Mouse (Mus musculus) kidney, embryonic 14.5 days (tissue): ENCODE results near the gene Slc45a3. TPM values are rescaled to one million over a fixed set of nuclear protein-coding genes. Genes with fewer than 3 reads are reported as not detected.

ENCODE experiments used
- ATAC-seq: fragments of 200-750 bp; cut with Nextera tagmentation; 2 replicates; pipeline ENCODE4 v1.8.0; 2017; ENCODE audit warnings: moderate number of reproducible peaks, mild to moderate bottlenecking, moderate TSS enrichment, moderate library complexity; ENCODE audit not compliant: low FRiP score, low TSS enrichment
- H3K27ac ChIP-seq: fragments of 300-500 bp; sonication (generic); 2 replicates; pipeline ENCODE4 v1.5.1; 2014; ENCODE audit warnings: low read depth, mild to moderate bottlenecking, low read length, moderate library complexity, mixed read lengths
- H3K27me3 ChIP-seq: fragments of 300-500 bp; sonication (generic); 2 replicates; pipeline ENCODE4 v1.6.1; 2014; ENCODE audit warnings: mild to moderate bottlenecking, low read length; ENCODE audit not compliant: control insufficient read depth, insufficient read depth
- H3K36me3 ChIP-seq: fragments of 300-500 bp; sonication (generic); 2 replicates; pipeline ENCODE4 v1.6.1; 2014; ENCODE audit warnings: low read length, mixed read lengths; ENCODE audit not compliant: control insufficient read depth, insufficient read depth
- H3K4me1 ChIP-seq: fragments of 300-500 bp; sonication (generic); 2 replicates; pipeline ENCODE4 v1.6.1; 2014; ENCODE audit warnings: low read length, mixed read lengths; ENCODE audit not compliant: control insufficient read depth, insufficient read depth
- H3K4me2 ChIP-seq: fragments of 300-500 bp; sonication (generic); replicated peaks from 2 replicates; pipeline ENCODE4 v1.6.1; 2014; ENCODE audit warnings: low read depth, mild to moderate bottlenecking, low read length
- H3K4me3 ChIP-seq: fragments of 300-500 bp; sonication (generic); 2 replicates; pipeline ENCODE4 v1.5.1; 2014; ENCODE audit warnings: mild to moderate bottlenecking, low read length
- H3K9ac ChIP-seq: fragments of 300-500 bp; sonication (generic); 2 replicates; pipeline ENCODE4 v1.6.1; 2014; ENCODE audit warnings: low read depth, mild to moderate bottlenecking, low read length, moderate library complexity
- H3K9me3 ChIP-seq: fragments of 300-500 bp; sonication (generic); 2 replicates; pipeline ENCODE4 v1.6.1; 2016; ENCODE audit warnings: low read length; ENCODE audit not compliant: control insufficient read depth
- WGBS: fragments of 180-500 bp; shearing (Covaris S2); extraction: QIAGEN DNeasy Blood & Tissue Kit; methylation state at CpG from one replicate; pipeline ENCODE4 v1.1.7; 2014; 5-methylcytosine and 5-hydroxymethylcytosine counted together
- polyA plus RNA-seq: library from polyadenylated mRNA; unstranded; fragments of >200 nt; fragmentation: Nextera tagmentation; extraction: Ambion mirVana; gene quantifications from 2 replicates; pipeline ENCODE4 v1.2.1, GENCODE M21; 2014

The Slc45a3 gene
- polyA plus RNA-seq, 1 experiment from 2014 or later: 7.3 TPM

- H3K36me3 ChIP-seq: no peaks in the 10 kb centered on the region
- peaks cover 12% of the 10 kb centered on the region for H3K4me1 ChIP-seq
- peak overlapping the region; percentile 57 for H3K27ac ChIP-seq
- peak overlapping the region; percentile 84 for H3K4me3 ChIP-seq
- peak overlapping the region; percentile 71 for H3K4me2 ChIP-seq
- no peaks in the 10 kb centered on the region for H3K27me3 ChIP-seq
- WGBS: 46% methylated on average over 8 of the region's 8 CpGs
- H3K9ac ChIP-seq: peak overlapping the region; percentile 96
- no peaks in the 10 kb centered on the region for H3K9me3 ChIP-seq
- ATAC-seq: no peak
These were observed 46.3 kb downstream of the Slc45a3 start for GRCm38 (mm10) chr1:132008881-132009644.

DNA sequence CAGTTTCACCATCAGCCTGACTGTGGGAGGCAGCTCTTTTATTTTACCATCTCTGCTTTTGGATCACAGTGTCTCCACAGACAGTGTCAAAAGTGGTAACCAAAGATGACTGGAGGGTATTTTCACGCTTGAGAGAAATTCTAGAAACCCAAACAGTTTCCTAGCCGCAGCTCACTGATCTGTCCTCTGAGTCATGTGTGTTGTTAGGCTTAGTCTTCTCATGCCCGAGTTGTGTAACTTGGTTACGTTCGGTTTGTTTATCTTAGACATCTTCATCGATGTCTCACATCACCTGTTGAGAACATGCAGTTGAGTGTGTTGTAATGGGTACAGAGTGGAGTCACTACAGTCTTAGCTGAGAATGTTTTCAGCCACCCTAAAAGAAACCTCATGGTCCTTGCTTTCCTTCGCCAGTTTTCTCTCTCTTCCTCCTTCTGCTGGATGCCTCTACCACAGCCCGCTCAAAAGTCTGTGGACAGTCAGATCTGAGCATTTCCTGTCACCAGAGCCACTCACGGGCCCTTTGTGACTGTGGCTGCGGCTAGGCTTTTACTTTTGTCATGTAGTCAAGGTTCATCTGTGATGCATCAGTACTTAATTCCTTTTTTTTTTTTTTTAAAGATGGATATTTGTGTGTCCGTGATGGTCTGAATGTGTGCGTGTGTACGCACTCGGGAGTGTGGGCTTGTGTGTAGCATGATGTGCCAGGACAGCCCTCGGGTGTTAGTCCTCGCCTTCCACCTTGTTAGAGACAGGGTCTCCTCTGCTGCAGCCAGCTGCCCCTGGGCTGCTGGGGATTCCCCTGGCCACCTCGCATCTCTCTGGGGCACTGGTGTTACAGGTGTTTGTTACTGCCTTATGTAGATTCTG lies 48.1 kb downstream of the Slc45a3 start:
- Histone ChIP-seq H3K4me1 (peaks cover 12% of the 10 kb centered on the region), H3K9me3 (no peaks in the 10 kb centered on the region), H3K9ac (no peak overlapping the region), H3K27me3 (no peaks in the 10 kb centered on the region), H3K4me2 (no peak overlapping the region), H3K4me3 (no peak overlapping the region), H3K36me3 (peaks cover 12% of the 10 kb centered on the region; the same call in 1 of the 2 replicates), H3K27ac (no peak overlapping the region)
- ATAC-seq: no peak
- 74% methylated on average over 17 of the region's 17 CpGs for WGBS

- WGBS: 75% methylated on average over 2 of the region's 2 CpGs
- peaks cover 12% of the 10 kb centered on the region for H3K4me1 ChIP-seq
- H3K36me3 ChIP-seq: peaks cover 17% of the 10 kb centered on the region; the same call in 1 of the 2 replicates
- no peak overlapping the region for H3K4me2 ChIP-seq
- H3K4me3 ChIP-seq: no peak overlapping the region
- no peaks in the 10 kb centered on the region for H3K9me3 ChIP-seq
- no peak for ATAC-seq
- no peak overlapping the region for H3K27ac ChIP-seq
- no peak overlapping the region for H3K9ac ChIP-seq
- H3K27me3 ChIP-seq: no peaks in the 10 kb centered on the region
These were observed 49.0 kb downstream of the Slc45a3 start for GRCm38 (mm10) chr1:132011785-132012184.

- Histone ChIP-seq H3K36me3 (peaks cover 27% of the 10 kb centered on the region), H3K4me1 (peaks cover 12% of the 10 kb centered on the region), H3K4me2 (no peak overlapping the region), H3K4me3 (no peak overlapping the region), H3K9me3 (no peaks in the 10 kb centered on the region), H3K27ac (no peak overlapping the region), H3K9ac (no peak overlapping the region), H3K27me3 (no peaks in the 10 kb centered on the region)
- 85% methylated on average over 8 of the region's 8 CpGs for WGBS
- no peak for ATAC-seq
These were observed 50.1 kb downstream of the Slc45a3 start for GRCm38 (mm10) chr1:132012861-132013260.

DNA sequence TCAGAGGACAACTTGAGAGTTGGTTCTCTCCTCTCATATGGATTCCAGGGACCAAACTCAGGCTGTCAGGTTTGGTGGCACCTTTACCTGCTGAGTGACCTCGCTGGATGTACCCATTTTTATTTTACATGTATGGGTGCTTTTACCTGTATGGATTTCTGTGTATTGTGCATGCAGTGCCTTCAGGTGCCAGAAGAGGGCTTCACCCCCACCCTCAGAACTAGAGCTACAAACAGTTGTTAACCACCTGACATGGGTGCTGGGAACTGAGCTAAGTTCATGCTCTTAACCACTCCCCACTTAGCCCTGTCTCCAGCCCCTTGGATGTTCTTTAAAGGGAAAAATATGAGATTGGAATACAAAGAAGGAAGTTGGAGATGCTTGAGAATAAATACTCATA lies 52.0 kb downstream of the Slc45a3 start:
- ATAC-seq: no peak
- H3K9me3 ChIP-seq: no peaks in the 10 kb centered on the region
- WGBS: 100% methylated on average over 1 of the region's 1 CpGs

GRCm38 (mm10) chr1:132016691-132017090 lies 53.9 kb downstream of the Slc45a3 start:
- Histone ChIP-seq H3K4me1 (no peaks in the 10 kb centered on the region), H3K4me2 (no peak overlapping the region), H3K9me3 (no peaks in the 10 kb centered on the region), H3K4me3 (no peak overlapping the region), H3K9ac (no peak overlapping the region), H3K27me3 (no peaks in the 10 kb centered on the region), H3K27ac (no peak overlapping the region), H3K36me3 (peaks cover 62% of the 10 kb centered on the region)
- WGBS: 100% methylated on average over 1 of the region's 1 CpGs
- no peak for ATAC-seq

More for the DNA sequence above, 52.0 kb downstream of the Slc45a3 start:
- no peaks in the 10 kb centered on the region for H3K27me3 ChIP-seq
- H3K4me2 ChIP-seq: no peak overlapping the region
- peaks cover 47% of the 10 kb centered on the region for H3K36me3 ChIP-seq
- H3K9ac ChIP-seq: no peak overlapping the region
- no peak overlapping the region for H3K4me3 ChIP-seq
- H3K4me1 ChIP-seq: peaks cover 2% of the 10 kb centered on the region
- H3K27ac ChIP-seq: no peak overlapping the region

GRCm38 (mm10) chr1:132019876-132020275 lies 57.1 kb downstream of the Slc45a3 start:
- 87% methylated on average over 7 of the region's 7 CpGs for WGBS

DNA sequence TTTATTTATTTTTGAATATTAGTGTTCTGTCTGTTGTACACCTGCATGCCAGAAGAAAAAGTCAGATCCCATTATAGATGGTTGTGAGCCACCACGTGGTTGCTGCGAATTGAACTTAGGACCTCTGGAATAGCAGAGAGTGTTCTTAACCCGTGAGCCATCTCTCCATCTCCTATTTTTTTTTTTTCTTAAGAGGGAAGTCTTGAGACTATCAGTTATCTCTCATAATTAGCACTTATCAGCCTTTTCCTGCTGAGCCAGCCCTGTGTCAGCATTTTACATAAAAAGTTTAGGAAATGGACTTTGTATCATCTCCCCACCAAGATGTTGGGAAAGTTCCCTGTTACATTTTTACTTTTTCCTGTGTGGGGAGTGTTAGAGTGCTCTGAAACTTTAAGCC lies 59.3 kb downstream of the Slc45a3 start:
- Histone ChIP-seq H3K36me3 (peaks cover 82% of the 10 kb centered on the region), H3K4me3 (no peak overlapping the region), H3K4me1 (no peaks in the 10 kb centered on the region), H3K9ac (no peak overlapping the region), H3K9me3 (no peaks in the 10 kb centered on the region), H3K4me2 (no peak overlapping the region), H3K27ac (no peak overlapping the region), H3K27me3 (no peaks in the 10 kb centered on the region)
- 85% methylated on average over 3 of the region's 3 CpGs for WGBS
- no peak for ATAC-seq

More at GRCm38 (mm10) chr1:132019876-132020275, 57.1 kb downstream of the Slc45a3 start:
- H3K27ac ChIP-seq: no peak overlapping the region
- ATAC-seq: no peak
- H3K27me3 ChIP-seq: no peaks in the 10 kb centered on the region
- no peak overlapping the region for H3K9ac ChIP-seq
- H3K36me3 ChIP-seq: peaks cover 83% of the 10 kb centered on the region
- H3K9me3 ChIP-seq: no peaks in the 10 kb centered on the region
- H3K4me3 ChIP-seq: no peak overlapping the region
- H3K4me1 ChIP-seq: no peaks in the 10 kb centered on the region
- H3K4me2 ChIP-seq: no peak overlapping the region
